Mouse (Mus musculus) left cerebral cortex, adult 18-20 months (tissue): ENCODE results near the gene Smgc. TPM values are rescaled to one million over a fixed set of nuclear protein-coding genes. Genes with fewer than 3 reads are reported as not detected.
"Not testable (repeated sequence)": the region's sequence is repeated elsewhere in the genome, so short reads cannot be mapped to it uniquely, and the experiment has no call there.

Source experiments
- DNase-seq, 2 experiments: peaks; one replicate each; pipeline ENCODE4 v3.0.0; 2021 to 2022; ENCODE audit warnings: low spot score in 2 of 2, mixed read lengths in 1 of 2
- long read RNA-seq, 2 experiments: library from polyadenylated mRNA; stranded (forward); transcript quantifications; one replicate each; pipeline ENCODE4 v2.0.0; 2021
- total RNA-seq, 2 experiments: library from RNA; stranded (reverse); gene quantifications; 2 replicates each; pipeline ENCODE4 v1.2.3; 2021

Gene Smgc
- total RNA-seq: not detected
- long read RNA-seq, experiment 1: 0 reads
- long read RNA-seq, experiment 2: 0 reads

DNA sequence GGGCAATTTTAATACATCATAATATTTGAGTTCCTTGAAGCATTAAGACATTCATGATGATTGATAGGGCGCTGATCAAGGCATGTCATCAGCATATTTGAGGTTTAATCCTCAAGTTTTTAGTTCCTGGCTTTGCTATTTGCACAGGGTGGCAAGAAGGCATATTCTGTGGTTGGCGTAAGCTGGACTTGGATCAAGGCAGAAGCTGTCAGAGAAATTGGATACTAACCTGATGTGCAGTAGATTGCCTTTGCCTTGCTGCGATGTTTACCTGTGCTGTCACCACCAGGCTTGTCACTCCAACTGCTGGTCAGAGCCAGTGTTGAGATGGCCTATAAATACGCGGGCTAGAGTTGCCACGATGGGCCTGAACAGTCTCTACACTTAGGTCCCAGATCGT, at the start of gene Smgc:
Gene Smgc, plus strand, starts transcription at position 301 of the 400 bp plus-strand sequence.
- DNase-seq: no peak

DNA sequence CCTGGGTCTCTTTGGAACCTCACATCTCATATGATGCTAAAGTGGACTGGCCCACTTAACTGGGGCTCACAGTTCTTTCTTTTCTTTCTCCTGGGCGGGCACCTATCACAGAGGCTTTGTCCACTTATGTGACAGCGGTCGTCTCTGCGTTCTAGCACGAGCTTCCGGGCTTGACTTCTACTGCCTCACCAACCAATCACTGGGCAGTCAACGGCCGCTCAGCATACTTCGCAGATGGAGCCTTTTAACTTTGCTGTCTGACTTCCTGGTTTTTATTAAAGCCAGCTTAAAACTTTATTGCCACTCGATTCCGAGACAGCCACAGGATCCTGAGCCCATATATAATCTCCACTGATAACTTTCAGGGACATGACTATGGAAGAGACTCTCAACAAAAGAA, 49.7 kb upstream of the Smgc start:
- DNase-seq: no peak

DNA sequence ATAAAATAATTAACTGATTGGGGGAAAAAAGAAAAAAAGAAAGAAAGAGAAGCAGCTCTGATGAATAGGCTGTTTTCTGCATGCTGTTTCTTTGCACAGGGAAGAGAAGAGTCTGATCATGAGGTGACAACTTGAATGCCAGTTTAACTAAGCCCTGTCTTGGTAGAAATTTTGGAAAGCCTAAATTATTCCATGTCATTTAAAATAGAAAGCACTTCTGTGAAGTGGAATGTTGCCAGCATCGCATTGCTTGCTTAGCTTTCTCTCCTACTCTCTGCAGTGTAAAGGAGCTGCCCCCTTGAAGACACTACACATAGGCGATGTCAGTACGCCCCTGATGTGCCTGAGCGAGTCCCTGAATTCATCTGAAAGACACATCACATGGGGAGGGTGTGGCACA, 31.6 kb upstream of the Smgc start:
- peak in 1 of 2 experiments; percentile 3 for DNase-seq

DNA sequence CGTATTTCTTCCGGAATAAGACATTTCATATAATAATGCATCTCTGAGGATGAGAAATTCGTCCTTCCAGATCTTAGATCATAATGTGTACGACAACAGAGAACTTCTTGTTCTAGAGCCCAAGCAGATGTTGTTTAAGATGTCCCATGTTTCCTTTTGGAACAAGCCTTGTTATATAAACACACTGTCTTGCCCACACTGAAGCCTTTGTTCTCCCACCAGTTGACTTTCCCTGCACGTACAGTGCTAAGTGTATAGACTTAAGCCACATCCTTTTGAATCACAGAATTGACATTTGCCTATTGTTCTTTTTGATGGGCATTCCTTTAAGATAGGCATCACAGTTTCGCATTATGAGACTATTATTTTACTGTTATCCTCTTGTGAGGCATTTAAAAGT, 2.7 kb upstream of the Smgc start:
- DNase-seq: no peak

DNA sequence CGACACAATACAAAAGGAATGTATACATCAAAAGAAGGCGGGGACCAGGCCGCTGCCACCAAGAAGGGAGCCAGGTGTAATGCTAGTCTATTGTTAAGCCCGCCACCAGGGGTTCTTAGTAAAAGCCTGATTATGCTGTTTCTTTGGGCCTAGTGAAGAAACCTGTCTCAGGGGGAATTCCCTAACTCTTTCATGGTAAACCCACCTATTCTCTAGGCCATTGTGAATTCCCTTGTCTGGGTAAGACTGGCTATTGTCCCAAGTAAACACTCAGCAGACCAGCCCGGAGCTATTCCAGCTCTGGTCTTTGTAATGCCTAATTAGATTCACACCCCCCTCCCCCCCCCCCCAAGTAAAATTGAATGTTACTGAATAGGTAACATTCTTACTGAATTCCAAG, 26.1 kb downstream of the Smgc start:
- not testable (repeated sequence) for DNase-seq

DNA sequence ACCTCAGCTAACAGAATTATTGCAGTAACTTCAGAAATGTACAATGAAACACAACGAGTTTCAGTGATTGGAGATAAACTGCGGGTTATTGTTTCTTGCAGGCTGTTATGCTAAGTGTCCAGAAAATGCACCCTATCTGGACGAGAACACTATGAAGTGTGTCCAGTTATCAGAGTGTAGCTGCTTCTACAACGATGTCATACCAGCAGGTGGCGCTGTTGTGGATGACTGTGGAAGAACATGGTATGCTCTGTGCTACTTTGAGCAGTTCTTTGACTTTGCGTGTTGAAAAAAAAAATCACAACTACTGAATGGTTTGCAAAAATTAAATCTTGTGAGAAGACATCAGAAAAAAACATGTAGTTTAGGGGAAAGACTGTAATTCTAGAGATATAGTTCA, 62.2 kb downstream of the Smgc start:
- DNase-seq: peak in 1 of 2 experiments; percentile 29

DNA sequence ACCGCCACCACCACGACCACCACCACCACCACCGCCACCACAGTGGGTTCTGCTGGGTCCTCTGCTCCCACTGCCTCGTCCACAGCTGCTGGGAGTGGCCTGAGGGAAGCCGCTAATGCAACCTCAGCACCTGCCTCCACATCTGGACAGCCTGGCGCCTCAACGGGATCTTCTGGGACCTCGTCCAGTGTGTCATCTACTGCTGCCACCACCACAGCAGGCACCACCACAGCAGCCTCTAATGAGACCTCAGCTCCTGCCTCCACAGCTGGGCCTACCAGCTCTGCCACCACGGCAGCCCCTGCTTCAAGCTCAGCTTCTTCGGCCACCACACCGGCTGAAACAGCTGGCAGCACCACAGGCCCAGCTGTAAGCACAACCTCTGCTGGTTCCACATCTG, 69.0 kb downstream of the Smgc start:
- DNase-seq: peak; percentile 17 to 20

Other genes starting within 250 kb of the Smgc start
- 10 to 100 TPM; 61.0 to 62.5 TPM for gene Lrrk2, start 165.1 kb upstream of the Smgc start, total RNA-seq
- 100 to 1,000 TPM; 270 to 288 TPM for gene Cntn1, start 212.9 kb downstream of the Smgc start, total RNA-seq